Mouse (Mus musculus) kidney, adult 2 months (tissue): ENCODE data around the gene Psmd6. TPM values are rescaled to one million over a fixed set of nuclear protein-coding genes. Genes with fewer than 3 reads are reported as not detected.

Source experiments
- DNase-seq: peaks from one replicate; pipeline ENCODE4 v3.0.0; 2021
- H3K27ac ChIP-seq: fragments of 200-500 bp; 2 replicates; pipeline ENCODE4 v1.5.1; 2012; ENCODE audit warnings: low read depth, low read length, control low read depth, inconsistent platforms; ENCODE audit not compliant: insufficient read depth
- H3K27me3 ChIP-seq: fragments of 200-500 bp; replicated peaks from 2 replicates; pipeline ENCODE4 v1.6.1; 2012; ENCODE audit warnings: mild to moderate bottlenecking, moderate library complexity, low read length, inconsistent platforms; ENCODE audit not compliant: control insufficient read depth, insufficient read depth
- H3K36me3 ChIP-seq: fragments of 200-500 bp; 2 replicates; pipeline ENCODE4 v1.6.1; 2012; ENCODE audit warnings: mild to moderate bottlenecking, moderate library complexity, low read length, inconsistent platforms; ENCODE audit not compliant: control insufficient read depth, insufficient read depth
- H3K4me1 ChIP-seq: fragments of 200-500 bp; 2 replicates; pipeline ENCODE4 v1.6.1; 2011; ENCODE audit warnings: low read length; ENCODE audit not compliant: control insufficient read depth, insufficient read depth
- H3K4me3 ChIP-seq: fragments of 200-500 bp; 2 replicates; pipeline ENCODE4 v1.5.1; 2011; ENCODE audit warnings: mild to moderate bottlenecking, low read depth, low read length, control low read depth; ENCODE audit not compliant: insufficient read depth
- CTCF ChIP-seq: fragments of 200-500 bp; conservative IDR thresholded peaks from 2 replicates; pipeline ENCODE4 v1.5.1; 2011; ENCODE audit warnings: low read depth, mild to moderate bottlenecking, control low read depth, low read length, moderate library complexity, mixed read lengths; ENCODE audit not compliant: insufficient read depth, insufficient read length
- POLR2A ChIP-seq: fragments of 200-500 bp; IDR thresholded peaks from one replicate; pipeline ENCODE4 v1.6.1; 2011; ENCODE audit warnings: low read depth, low read length, control low read depth
- WGBS: fragments of 180-500 bp; shearing (Covaris S2); methylation state at CpG from one replicate; pipeline ENCODE4 v1.1.7; 2018; 5-methylcytosine and 5-hydroxymethylcytosine counted together
- polyA plus RNA-seq: library from polyadenylated mRNA; depleted of rRNA; stranded (reverse); fragments of >200 nt; gene quantifications from 2 replicates; pipeline ENCODE4 v1.2.3, GENCODE M21; 2012

Psmd6 gene
- polyA plus RNA-seq, 1 experiment, result 40.4 TPM

GRCm38 (mm10) chr14:14098330-14098980, 22.3 kb downstream of the Psmd6 start:
- peaks cover 4% of the 10 kb centered on the region for H3K36me3 ChIP-seq
- TF ChIP-seq CTCF (peak; percentile 100), POLR2A (no peak)
- peaks cover 9% of the 10 kb centered on the region; the same call in 1 of the 2 replicates for H3K4me1 ChIP-seq
- H3K27ac ChIP-seq, result no peak overlapping the region
- 23% methylated on average over 10 of the region's 10 CpGs for WGBS
- no peak overlapping the region for H3K4me3 ChIP-seq
- no peaks in the 10 kb centered on the region for H3K27me3 ChIP-seq
- peak; percentile 94 for DNase-seq

GRCm38 (mm10) chr14:14090571-14090970, 30.2 kb downstream of the Psmd6 start:
- Histone ChIP-seq H3K27me3 (no peaks in the 10 kb centered on the region), H3K27ac (no peak overlapping the region), H3K4me1 (no peaks in the 10 kb centered on the region), H3K36me3 (peaks cover 3% of the 10 kb centered on the region; the same call in 1 of the 2 replicates), H3K4me3 (no peak overlapping the region)
- no peak for DNase-seq
- WGBS, result 95% methylated on average over 6 of the region's 6 CpGs
- TF ChIP-seq POLR2A (no peak), CTCF (no peak)

GRCm38 (mm10) chr14:14088016-14088791, 32.6 kb downstream of the Psmd6 start:
- Histone ChIP-seq H3K4me1 (no peaks in the 10 kb centered on the region), H3K36me3 (peaks cover 3% of the 10 kb centered on the region; the same call in 1 of the 2 replicates), H3K27ac (no peak overlapping the region), H3K4me3 (no peak overlapping the region), H3K27me3 (no peaks in the 10 kb centered on the region)
- 82% methylated on average over 9 of the region's 9 CpGs for WGBS
- TF ChIP-seq POLR2A, result no peak
- TF ChIP-seq CTCF, result no peak
- no peak for DNase-seq

GRCm38 (mm10) chr14:14087348-14087747, 33.4 kb downstream of the Psmd6 start:
- Histone ChIP-seq H3K4me1 (no peaks in the 10 kb centered on the region), H3K27ac (no peak overlapping the region), H3K36me3 (peaks cover 3% of the 10 kb centered on the region; the same call in 1 of the 2 replicates), H3K27me3 (no peaks in the 10 kb centered on the region), H3K4me3 (no peak overlapping the region)
- no peak for DNase-seq
- WGBS, result 71% methylated on average over 6 of the region's 6 CpGs
- no peak for TF ChIP-seq POLR2A
- TF ChIP-seq CTCF, result no peak

GRCm38 (mm10) chr14:14086711-14087263, 34.0 kb downstream of the Psmd6 start:
- Histone ChIP-seq H3K27me3 (no peaks in the 10 kb centered on the region), H3K36me3 (peaks cover 3% of the 10 kb centered on the region; the same call in 1 of the 2 replicates), H3K4me1 (no peaks in the 10 kb centered on the region), H3K27ac (no peak overlapping the region), H3K4me3 (no peak overlapping the region)
- no peak for TF ChIP-seq CTCF
- TF ChIP-seq POLR2A, result no peak
- WGBS, result 85% methylated on average over 4 of the region's 4 CpGs
- no peak for DNase-seq

GRCm38 (mm10) chr14:14083811-14084210, 37.0 kb downstream of the Psmd6 start:
- TF ChIP-seq POLR2A (no peak), CTCF (no peak)
- WGBS, result 92% methylated on average over 8 of the region's 8 CpGs
- Histone ChIP-seq H3K27ac (no peak overlapping the region), H3K4me1 (no peaks in the 10 kb centered on the region), H3K4me3 (no peak overlapping the region), H3K36me3 (no peaks in the 10 kb centered on the region; the same call in 1 of the 2 replicates), H3K27me3 (no peaks in the 10 kb centered on the region)
- DNase-seq, result no peak
